Mouse (Mus musculus) adrenal gland (tissue): ENCODE data around the gene 4930544D05Rik.

Source experiments
- intact Hi-C: fragments of 180-260 bp; cut with DNase I; formaldehyde crosslinking; loops from one replicate; pipeline ENCODE4 v1.15.1; 2025

The 4930544D05Rik gene

GRCm38 (mm10) chr11:70597301-70597700, 18.3 kb upstream of the 4930544D05Rik start:
- intact Hi-C loops = no loop called here

DNA sequence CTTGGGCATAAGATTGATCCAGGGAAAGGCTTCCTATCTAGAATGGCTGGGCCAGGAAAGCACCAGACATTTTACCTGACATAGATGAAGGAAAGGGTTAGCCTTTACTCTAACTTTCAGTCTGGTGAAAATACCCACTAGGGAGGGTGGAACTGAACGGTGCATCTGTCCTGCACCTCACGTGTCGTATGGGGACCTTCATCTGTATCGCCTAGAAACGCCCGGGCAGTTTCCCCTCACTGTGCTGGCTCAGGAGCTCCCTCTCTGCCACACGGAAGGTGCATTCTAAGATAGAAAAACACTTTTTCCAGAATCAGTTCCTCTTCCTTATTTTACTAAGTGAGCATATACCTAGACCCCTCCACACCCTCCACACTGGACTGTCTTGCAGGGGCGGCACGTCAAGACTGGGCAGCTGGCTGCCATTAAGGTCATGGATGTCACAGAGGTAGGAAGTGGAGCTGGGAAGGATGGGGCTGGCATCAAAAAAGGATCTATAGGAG, 17.1 kb upstream of the 4930544D05Rik start:
- intact Hi-C loops = no loop called here

GRCm38 (mm10) chr11:70605024-70605566, 10.6 kb upstream of the 4930544D05Rik start:
- intact Hi-C loops = loop anchor here (2.0 to 10.0 kb wide), 3 partner anchors 73 to 170 kb away; partner anchors contain the start of genes Arrb2 and Gm40193

DNA sequence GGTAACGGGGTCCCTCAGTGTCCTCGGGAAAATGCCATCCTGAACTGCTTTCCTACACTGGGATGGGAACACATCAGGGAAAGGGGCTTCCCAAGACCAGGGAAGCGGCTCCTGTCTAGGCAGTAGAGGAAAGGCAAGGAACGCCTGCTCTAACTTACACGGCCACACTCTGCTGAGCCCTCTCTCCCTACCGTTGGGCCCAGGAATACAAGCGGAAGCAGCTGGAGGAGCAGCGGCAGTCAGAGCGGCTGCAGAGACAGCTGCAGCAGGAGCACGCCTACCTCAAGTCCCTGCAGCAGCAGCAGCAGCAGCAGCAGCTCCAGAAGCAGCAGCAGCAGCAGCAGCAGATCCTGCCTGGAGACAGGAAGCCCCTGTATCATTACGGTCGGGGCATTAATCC, 8.9 kb upstream of the 4930544D05Rik start:
- intact Hi-C loops = loop anchor here (5.0 to 10.0 kb wide), 2 partner anchors 74 to 172 kb away; partner anchors contain the start of genes Arrb2 and Gm40193

DNA sequence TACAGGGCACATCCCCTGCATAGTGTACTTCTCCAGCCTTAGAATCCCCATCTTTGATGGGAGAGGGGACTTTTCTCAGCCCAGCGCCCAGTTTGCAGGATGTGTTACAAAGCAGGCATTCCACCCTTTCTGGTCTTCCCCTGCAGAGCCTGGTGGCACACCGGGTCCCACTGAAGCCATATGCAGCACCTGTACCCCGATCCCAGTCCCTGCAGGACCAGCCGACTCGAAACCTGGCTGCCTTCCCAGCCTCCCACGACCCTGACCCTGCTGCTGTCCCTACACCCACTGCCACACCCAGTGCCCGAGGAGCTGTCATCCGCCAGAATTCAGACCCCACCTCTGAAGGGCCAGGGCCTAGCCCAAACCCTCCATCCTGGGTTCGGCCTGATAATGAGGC, 8.0 kb upstream of the 4930544D05Rik start:
- intact Hi-C loops = loop anchor here (5.0 to 10.0 kb wide), 2 partner anchors 75 to 173 kb away; partner anchors contain the start of genes Arrb2 and Gm40193

GRCm38 (mm10) chr11:70608381-70609066, 7.1 kb upstream of the 4930544D05Rik start:
- intact Hi-C loops = loop anchor here (5.0 to 10.0 kb wide), 2 partner anchors 76 to 174 kb away; partner anchors contain the start of genes Arrb2 and Gm40193

DNA sequence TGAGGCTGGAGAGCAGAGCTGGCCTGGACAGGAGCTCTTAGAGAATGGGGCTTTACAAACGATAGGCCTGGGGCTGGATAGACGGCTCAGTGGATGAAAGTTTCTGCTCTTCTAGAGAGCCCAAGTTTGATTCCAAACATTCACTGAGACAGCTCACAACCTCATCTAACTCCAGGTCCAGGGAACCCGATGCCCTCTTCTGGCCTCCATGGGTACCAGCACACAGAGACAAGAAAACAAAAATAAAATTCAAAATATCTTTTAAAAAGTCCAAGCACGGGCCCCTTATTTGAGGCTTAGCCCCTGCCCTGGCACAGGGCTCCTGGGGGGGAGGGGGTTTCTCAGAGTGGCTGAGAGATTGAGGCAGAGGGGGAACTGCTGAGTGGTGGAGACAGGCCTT, 4.9 kb upstream of the 4930544D05Rik start:
- intact Hi-C loops = no loop called here

DNA sequence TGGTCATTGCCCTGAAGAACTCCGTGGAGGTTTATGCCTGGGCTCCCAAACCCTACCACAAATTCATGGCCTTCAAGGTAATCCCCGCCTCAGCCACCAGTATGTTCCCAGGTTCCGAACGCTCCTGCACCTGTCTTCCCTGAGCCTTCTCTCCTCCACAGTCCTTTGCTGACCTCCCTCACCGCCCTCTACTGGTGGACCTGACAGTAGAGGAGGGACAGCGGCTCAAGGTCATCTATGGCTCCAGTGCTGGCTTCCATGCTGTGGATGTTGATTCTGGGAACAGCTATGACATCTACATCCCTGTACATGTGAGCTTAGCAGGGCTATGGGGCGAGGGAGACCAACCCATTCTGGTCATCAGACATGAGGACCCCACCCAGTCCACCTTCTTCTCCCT, 3.1 kb upstream of the 4930544D05Rik start:
- intact Hi-C loops = no loop called here

GRCm38 (mm10) chr11:70615074-70615473, 574 bp upstream of the 4930544D05Rik start:
- intact Hi-C loops = no loop called here

DNA sequence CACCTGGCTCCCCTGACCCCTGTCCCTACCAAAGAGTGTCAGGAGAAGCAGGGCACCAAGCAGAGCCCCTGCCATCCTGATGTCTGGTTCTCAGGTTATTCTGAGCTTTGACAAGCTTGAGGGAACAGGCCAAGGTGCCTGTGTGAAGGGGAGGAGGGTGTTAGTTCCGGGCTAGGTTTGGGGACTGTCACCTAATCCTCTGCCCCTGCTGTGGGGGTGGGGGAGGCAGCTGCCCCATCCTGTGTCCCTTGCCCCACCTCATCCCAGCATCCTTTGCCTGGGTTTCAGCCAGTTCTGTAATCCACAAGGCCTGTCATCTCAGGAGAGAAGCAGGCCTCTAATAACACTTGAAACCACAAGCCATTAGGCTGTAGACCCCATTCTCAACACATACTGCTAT, 3.5 kb downstream of the 4930544D05Rik start, which contains the start of gene Chrne:
TSS of gene Chrne (minus strand) at position 116 of the 400 bp plus-strand sequence.
- intact Hi-C loops = no loop called here

- intact Hi-C loops = loop anchor here (5.0 kb wide), 1 partner anchor 105 kb away; the partner anchor contains the start of gene Gltpd2
Measured at GRCm38 (mm10) chr11:70621972-70622814, 6.5 kb downstream of the 4930544D05Rik start.

DNA sequence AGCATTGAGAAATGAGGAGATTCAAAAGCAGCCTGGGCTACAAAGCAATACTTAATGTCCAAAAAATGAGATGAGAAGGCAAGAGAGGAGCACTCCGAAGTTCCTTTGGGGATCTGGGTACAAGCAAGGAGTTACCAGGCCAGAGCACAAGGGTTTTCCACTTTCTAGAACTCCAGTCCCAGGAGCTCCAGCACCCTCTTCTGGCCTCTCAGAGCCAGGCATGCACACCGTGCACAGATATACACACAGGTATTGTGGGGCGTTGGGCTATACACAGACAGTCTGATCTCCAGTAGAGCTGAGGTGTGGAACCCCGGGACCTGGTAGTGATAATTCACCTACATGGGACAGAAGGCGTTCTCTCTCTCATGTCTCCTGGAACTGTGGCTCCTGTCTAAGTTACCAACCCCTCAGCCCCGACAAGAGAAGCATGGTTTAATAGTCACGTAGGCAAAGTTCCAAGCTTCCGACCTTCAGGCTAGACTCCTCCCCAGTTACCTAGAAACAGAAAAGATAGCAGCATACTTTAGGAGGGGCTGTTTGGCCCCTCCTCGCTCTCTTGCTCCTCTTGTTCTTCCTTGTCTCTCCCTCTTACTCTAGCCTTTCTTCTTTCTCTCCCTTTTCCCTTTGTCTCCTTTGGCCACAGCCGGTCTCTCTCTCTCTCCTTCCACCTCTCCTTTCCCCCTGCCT, 7.5 kb downstream of the 4930544D05Rik start:
- intact Hi-C loops = loop anchor here (5.0 kb wide), 1 partner anchor 106 kb away; the partner anchor contains the start of gene Gltpd2

- intact Hi-C loops = loop anchor here (5.0 kb wide), 1 partner anchor 127 kb away; no protein-coding TSS in a partner anchor
Measured at GRCm38 (mm10) chr11:70625473-70625872, 9.8 kb downstream of the 4930544D05Rik start.

DNA sequence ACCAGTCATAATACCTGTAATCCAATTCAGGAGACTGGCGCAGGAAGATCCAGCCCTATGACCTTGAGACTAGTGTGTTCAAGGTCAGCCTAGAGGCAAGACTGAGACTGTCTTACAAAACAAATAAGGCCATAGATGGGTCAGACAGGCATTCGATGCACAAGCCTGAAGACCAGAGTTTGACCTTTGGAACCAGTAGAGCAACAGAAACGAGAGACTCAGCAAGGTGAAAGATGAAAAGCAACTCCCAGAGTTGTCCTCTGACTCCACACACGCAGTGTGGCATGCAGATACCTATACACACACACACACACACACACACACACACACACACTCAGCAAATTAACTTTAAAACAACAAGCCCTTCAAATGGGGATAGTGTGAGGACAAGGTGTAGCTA, 11.2 kb downstream of the 4930544D05Rik start:
- intact Hi-C loops = loop anchor here (5.0 kb wide), 1 partner anchor 125 kb away; no protein-coding TSS in a partner anchor

GRCm38 (mm10) chr11:70628431-70628830, 12.8 kb downstream of the 4930544D05Rik start:
- intact Hi-C loops = loop anchor here (5.0 kb wide), 1 partner anchor 124 kb away; no protein-coding TSS in a partner anchor

GRCm38 (mm10) chr11:70629557-70629956, 13.9 kb downstream of the 4930544D05Rik start:
- intact Hi-C loops = loop anchor here (5.0 kb wide), 1 partner anchor 123 kb away; no protein-coding TSS in a partner anchor

- intact Hi-C loops = no loop called here
Measured at GRCm38 (mm10) chr11:70630129-70630528, 14.5 kb downstream of the 4930544D05Rik start.

DNA sequence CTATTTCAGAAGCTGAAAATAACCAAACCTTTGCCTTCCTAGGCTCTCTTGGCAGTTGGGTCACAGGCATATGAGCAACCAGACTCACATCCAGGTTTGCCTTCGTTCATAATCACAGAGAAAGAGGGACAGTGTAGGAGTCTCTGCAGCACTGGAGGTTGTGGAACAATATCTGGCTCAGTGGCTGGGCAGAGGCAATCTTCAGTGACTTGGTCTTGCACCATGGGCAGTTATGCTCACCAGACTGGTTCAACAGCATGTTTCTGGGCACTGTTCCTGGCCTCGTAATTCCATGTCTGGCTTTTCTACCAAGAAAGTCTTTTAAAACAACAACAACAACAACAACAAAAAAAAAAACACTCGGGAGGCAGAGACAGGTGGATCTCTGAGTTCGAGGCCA, 20.0 kb downstream of the 4930544D05Rik start:
- intact Hi-C loops = no loop called here

DNA sequence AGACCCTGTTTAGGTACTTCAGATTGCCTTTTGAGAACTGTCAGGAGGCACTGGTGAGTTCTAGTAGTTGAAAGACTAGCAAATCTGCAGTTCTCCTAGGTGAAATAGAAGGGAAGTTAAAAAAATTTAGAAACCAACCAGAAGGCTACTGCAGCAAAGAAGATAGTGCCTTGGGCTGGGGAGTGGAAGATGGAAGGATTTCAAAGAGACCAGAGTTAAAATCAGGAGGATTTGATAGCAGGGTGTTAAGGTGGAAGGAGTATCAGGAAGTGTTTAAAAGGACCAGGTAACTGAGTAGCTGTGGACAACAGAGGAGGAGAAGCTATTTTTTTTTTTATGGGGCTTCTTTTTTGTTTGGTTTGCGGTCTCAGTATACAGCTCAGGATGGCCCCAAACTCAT, 22.1 kb downstream of the 4930544D05Rik start:
- intact Hi-C loops = no loop called here

- intact Hi-C loops = no loop called here
Measured at GRCm38 (mm10) chr11:70638293-70638692, 22.6 kb downstream of the 4930544D05Rik start.
